Mouse (Mus musculus): ENCODE results near the gene Irs3.

DNA sequence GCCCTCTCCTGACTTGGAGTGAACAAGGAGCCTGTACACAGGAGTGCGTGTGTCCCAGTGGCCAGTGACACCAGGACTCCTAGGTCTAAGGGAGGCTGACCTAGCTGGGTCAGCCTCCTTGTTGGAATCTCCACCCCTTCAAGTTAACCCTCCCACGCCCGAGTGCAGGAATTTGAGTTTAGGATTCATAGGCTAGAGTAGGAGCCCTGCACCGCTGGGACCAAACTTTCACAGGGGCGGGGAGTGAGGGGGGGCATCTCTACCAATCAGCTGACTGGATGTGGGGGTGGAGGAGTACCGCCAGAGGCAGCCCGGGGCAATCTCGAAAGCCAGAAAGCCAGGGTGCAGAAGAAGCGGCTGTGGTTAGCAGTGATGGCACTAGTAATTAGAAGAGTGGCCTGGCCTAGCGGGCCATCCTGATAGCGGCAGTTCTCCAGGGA is at the start of gene Irs3:
- peak; percentile 40; the same call in 1 of the 2 replicates for TF ChIP-seq POLR2A (IDR thresholded peaks at IDR 0.05; ENCODE audit: low read depth, low read length)
- TF ChIP-seq CTCF (IDR thresholded peaks at IDR 0.05; ENCODE audit: borderline replicate concordance, insufficient read depth, low read length), result no peak
